Mouse (Mus musculus): ENCODE results near the gene Cadps2. TPM values are rescaled to one million over a fixed set of nuclear protein-coding genes. Genes with fewer than 3 reads are reported as not detected.

The Cadps2 gene
- 10 to 100 TPM; 79.1 to 85.6 TPM for total RNA-seq (2021)
- long read RNA-seq, experiment 1, partial matches to known transcripts, result 7 of 44 reads
- long read RNA-seq, experiment 1, other reads (novel, unspliced or antisense), result 37 of 44 reads
- long read RNA-seq, experiment 2, partial matches to known transcripts, result 7 of 33 reads
- long read RNA-seq, experiment 2, other reads (novel, unspliced or antisense), result 25 of 33 reads

DNA sequence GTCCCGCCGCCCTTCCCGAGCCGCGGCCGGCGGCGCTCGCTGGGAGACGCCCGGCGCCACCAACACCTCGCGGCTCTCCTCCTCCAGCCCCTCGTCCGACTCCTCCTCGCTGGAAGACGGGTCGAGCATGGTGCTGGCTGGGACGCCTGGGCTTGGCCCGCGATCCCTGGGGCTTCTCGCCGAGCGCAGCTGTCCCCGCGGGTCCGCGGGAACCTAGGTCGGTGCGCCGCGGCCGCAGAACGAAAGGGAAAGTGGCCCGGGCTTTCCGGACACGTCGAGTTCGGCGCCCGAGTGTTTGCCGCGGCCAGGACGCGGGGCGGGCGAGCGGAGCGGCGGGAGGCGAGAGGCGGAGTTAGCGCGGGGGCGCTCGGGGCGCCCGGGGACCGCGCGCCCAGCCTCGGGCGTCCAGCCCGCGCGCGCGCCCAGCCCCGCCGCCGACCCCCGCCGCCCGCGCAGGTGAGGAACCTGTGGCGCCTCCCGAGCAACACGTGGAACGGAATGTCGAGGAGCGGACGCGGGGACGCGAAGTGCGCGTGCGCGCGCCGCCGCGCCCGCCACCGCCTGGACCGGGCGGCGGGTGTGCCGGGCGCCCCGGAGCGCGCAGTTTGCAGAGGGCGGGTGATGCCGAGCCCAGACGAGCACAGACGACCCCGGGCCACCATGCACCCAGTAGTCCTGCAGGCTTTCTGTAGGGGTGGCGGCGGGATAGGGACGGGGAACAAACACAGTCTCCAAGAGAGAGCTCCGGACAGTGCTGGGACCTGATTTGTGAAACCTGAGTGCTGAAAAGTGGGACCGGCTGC, at the start of gene Cadps2:
Gene Cadps2, minus strand, starts transcription at position 413 of the 803 bp plus-strand sequence.
- peak; percentile 45 to 53 for DNase-seq (ENCODE audit: low spot score in 2 of 2)

DNA sequence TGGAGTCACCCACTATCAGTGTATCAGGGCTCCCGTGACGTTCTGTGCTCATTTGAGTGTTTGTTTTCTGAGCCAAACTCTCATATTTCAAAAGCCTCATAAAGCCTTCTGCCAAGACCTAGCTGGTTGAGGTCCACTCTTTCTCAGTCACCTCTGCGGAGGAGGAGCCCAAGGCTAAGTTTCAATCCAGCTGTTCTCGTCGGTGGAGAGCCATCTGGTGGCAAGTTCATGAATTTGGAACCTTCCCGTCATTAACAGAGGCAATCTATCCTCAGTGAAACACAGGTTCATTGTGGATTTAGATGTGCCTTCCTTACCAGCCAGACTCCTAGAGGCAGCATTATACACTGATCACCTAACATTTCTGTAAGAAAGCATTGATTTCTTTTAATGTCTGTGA, 47.2 kb upstream of the Cadps2 start:
- peak in 1 of 2 experiments; percentile 7 for DNase-seq (ENCODE audit: low spot score in 2 of 2)

DNA sequence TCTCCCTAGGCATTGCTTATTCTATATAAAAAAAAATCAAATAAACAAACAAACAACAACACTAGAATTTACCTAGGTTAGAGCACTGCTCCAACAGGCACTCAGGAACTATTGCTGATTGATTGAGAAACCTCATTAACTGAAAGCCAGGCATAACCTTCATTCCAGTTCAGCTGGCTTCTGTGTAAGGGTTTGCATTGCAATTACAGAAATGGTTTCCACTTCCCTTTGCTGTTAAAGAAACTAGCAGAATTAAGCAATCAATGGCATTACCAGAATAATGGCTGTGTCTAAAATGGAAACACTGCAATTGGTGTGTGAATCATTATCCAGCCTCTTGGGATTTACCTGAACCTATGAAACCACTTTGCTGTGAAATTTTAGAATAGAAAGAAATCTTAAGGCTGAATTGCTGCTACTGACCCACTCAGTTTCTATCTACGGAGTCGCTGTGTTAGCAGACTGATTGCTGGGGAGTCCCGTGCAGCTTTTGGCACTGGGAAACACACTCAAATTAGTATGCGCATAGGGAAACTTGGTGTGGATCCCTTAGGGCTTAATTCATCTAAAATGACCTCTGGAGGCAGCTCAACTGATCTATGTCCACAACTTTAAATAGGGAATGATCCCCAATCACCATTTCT, 37.7 kb upstream of the Cadps2 start:
- no peak for DNase-seq (ENCODE audit: low spot score in 2 of 2)

DNA sequence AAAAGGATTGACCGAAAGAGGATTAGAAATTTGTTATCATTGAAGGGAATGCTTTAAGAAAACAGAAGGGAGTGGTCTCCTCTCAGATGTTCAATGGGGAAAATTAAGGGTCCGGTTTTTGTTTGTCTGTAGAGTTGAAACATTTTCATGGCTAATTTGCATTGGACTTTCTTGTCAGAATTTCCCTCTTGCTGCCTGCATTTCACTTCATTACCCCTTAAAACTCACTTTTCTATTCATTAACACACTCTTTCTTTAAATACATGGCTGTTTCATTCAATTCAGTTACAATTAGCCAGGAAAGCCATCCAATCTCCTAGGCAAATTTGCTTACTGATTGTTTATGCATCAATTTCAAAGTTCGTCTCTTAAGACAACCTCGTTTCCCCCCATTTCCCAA, 37.1 kb upstream of the Cadps2 start:
- DNase-seq (ENCODE audit: low spot score in 2 of 2), result no peak

DNA sequence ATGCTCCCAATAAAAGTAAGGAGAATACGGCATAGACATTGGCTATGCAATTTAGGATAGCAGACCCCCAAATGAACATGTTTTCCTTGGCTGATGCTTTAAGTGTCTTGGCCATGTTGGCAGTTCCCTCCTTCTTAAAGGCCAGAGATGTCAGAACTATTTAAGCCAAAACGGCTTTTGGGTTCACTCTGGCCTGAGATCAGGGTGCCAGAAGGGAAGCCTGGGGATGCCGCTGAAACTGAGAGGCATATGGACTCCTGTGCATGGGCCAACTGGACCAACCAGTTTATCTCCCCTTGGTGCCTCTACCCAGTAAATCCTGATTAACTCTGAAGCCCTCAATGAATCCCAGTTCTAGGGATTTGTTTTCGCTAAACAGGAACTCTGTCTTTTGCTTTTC, 34.6 kb upstream of the Cadps2 start:
- DNase-seq (ENCODE audit: low spot score in 2 of 2), result no peak

DNA sequence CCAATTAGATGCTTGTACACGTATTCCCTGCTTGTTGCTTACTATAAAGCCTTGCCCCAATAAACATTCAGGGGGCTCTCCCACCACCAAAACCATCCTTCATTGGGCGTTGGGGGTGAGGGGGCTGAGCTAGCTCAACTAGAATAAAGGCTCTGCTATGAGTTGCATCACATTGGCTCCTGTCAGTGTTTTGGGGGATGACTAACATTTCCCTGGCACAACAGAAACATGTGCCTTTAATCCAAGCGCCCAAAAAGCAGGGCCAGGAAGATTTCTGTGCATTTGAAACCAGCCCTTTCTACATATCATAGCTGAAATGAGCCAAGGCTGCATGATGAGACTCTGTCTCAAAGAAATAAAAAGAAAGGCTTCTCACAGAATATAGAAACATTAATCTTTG, 34.0 kb upstream of the Cadps2 start:
- no peak for DNase-seq (ENCODE audit: low spot score in 2 of 2)

DNA sequence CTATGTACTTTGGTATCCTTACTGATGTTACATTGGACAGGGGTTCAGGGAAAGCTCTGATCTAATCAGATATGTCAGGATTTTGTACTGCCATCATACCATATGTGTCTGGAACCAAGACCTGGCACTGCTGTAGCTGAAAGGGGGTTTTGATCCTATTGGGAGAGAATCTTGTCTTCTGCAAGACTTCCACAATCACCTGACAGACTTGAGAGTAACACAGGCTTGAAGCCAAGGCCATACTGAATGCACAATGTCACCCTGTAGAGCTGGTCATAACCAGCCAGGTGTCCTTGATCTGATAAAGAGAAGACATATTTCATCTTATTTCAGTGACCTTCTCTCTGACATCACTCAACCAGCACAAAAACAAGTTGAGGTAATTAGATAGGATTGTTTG, 30.8 kb upstream of the Cadps2 start:
- DNase-seq (ENCODE audit: low spot score in 2 of 2), result no peak

DNA sequence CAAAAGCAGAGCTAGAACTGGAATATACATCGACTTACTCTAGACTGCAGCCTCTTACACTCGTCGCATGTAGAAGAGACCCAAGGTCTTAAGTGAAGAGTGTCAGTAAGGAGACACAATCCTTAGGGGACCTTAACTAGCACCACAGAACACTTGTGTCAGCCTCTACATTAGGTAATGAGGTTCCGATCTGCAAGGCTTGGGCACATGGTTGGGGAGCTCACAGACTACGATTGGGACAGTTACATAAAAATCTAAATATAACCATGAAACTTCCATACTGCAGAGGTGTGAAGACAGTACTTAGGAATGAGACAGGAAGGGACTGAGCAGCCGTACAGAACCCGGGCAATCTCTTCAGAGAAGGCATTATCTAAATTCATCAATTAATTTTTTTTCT, 27.1 kb upstream of the Cadps2 start:
- no peak for DNase-seq (ENCODE audit: low spot score in 2 of 2)

DNA sequence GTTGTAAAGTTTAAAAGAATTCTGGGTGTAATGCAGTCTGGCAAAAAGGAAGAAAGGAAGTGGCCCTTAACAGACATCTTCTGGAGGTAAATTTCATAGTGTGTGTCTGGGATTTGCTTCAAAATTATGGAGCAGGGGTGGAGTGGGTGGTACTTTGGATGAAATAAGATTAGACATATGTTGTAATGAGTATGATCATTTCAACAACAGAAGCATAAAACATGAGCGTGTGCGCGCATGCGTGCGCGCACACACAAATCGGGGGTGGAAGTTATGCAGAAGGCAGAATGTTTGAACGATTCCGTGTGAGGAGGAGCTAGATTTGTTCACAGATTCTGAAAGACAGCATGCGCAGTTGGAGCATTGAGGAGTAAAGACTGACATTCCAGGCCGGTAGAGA, 14.2 kb upstream of the Cadps2 start:
- DNase-seq (ENCODE audit: low spot score in 2 of 2), result peak; percentile 24 to 49

DNA sequence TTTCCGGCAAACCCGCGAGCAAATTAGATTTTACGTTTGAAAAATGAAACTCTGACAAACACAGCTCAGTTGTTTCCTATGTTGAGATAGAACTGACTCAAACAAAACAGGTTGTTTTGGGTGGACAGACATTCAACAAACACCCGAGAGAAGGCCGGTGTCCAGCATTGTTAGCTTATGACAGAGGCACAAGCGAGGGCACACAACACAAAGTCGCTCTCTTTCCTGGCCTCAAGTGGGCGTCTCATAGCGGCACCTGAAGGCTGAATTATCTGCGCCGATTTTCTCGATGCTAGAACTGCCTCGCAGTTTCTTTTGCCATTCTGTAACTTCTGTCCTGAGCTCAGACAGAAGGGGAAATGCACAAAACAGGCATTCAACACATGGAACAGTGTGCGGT, 780 bp upstream of the Cadps2 start:
- no peak for DNase-seq (ENCODE audit: low spot score in 2 of 2)

DNA sequence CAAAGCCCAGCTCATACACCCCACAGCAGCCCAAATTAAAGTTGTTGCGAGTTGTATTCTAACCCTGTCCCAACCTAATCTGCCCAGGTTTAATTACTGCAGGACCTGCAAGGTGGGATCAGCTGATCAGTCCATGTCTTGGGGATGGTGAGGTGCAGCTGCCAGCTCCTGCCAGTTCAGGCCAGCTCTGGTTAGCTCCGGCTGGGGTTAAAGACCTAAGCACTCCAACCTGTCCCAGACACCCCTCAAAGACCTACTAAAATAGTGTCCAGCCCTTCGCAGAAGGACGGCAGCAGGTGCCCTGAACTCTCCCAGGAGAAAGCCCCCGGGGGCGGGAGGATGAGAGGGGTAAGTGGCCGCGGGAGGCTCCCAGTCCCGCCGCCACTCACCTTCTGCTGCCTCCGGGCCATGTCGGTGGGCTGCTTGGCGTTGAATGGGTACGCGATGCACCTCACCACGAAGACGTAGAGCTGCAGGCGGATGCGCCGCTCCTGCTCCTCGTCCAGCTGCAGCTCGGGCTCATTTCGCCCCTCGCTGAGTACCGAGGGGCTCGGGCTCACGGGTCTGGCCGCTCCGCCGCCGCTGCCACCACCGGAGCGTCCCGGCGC, 716 bp downstream of the Cadps2 start:
- peak; percentile 9 to 22 for DNase-seq (ENCODE audit: low spot score in 2 of 2)

DNA sequence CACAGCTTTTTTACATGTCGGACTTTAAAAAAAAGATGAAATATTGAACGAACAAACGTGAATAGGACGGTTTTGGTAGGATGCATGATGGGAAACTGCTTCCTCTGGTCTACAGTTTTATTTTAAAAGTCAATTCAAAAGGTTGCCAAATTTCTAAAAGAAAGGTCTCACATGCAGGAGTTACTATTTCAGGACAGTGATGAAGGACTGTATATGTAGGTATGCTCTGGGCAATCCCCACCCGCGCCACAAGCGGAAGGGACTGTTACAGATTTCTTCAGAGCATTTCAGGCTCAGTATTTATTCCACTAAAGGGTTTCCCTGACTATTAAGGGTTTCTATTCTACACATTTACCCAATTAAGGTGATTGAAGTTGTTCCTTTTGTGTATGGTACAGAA, 1.6 kb downstream of the Cadps2 start:
- DNase-seq (ENCODE audit: low spot score in 2 of 2), result no peak

DNA sequence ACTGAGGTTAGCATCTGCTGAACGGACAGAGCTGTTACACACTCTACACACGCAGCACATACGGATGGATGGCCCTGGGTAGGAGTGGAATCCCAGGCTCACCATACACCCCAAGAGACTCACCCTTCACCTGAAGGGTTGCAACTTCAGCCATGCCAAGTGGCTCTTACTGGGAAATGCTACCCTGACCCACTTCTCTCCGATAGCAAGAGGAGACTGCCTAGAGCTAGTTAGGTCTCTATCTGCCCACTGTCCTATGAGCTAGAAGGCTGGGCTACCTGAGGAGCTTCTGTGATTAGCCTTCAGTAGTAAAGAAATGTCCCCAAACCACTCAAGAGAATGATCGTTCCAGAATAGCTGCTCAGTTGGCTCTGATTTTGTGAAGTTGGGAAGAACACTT, 2.1 kb downstream of the Cadps2 start:
- no peak for DNase-seq (ENCODE audit: low spot score in 2 of 2)

DNA sequence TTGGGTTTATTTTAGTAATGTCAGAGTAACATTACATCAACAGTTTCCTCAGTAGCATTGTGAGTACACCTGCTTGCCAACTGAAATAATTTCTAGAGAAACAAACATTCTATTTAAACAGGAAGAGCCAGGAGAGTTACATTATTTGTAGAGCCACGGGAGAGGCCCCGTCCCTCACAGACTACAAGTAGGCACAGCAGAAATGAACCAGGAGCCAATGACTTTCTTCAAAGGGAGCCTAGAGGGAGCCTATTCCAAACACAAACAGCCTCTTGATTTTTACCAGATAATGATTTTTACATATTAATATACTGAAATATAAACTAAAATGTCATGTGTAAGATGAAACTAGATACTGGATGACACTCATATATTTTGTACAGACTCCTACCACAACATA, 2.5 kb downstream of the Cadps2 start:
- DNase-seq (ENCODE audit: low spot score in 2 of 2), result no peak

DNA sequence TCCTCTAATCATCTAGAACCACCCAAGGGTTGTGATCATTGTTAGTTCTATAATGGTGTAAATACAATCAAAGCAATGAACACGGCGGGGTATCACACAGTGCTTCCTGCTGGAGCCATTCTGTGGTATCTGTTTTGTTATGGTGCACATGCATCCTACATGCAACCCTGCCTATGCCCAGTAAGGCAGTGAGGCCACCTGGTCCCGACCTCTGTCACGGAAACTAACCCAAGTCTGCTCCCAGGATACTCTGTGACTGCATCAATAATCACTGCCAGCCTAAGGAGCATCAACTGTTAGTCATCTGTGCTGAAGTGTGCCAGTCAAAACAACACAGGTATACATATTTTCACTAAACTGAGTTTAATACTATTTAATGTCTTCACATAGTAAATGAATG, 3.7 kb downstream of the Cadps2 start:
- DNase-seq (ENCODE audit: low spot score in 2 of 2), result no peak

DNA sequence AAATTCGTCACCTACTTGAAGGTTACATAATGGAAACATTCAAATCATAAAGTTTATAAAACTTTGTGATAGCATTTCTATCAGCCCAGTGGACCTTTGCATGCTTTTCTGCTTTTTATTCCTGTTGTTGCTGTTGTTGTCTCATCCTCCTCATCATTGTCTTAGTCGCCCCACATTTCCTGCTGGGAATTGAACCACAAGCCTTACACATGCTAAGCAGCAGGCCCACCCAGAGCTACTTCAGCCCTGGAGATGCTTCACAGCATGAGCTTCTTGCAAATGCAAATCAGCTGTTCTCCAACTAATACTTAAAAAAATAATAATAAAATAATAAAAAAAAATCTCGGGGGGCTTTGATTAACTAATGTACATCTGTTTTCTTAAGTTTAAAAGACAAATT, 8.5 kb downstream of the Cadps2 start:
- DNase-seq (ENCODE audit: low spot score in 2 of 2), result no peak

DNA sequence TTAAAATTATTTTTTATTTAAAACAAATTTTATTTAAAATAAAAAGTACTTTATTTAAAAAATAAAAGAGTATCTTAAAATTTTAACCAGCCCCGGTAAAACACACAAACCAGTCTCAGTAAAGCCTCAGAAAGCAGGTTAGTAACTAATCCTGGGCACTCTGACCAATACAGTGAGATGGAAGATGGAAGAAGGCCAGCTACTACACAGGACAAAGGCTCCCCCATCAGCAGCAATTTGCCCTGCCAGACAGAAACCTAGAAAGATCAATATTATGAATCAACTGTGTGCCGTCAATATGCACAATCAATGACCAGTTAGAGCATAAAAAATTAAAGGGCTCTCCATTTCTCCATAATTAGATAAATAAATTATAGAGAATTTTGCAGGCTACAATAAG, 9.9 kb downstream of the Cadps2 start:
- DNase-seq (ENCODE audit: low spot score in 2 of 2), result no peak

DNA sequence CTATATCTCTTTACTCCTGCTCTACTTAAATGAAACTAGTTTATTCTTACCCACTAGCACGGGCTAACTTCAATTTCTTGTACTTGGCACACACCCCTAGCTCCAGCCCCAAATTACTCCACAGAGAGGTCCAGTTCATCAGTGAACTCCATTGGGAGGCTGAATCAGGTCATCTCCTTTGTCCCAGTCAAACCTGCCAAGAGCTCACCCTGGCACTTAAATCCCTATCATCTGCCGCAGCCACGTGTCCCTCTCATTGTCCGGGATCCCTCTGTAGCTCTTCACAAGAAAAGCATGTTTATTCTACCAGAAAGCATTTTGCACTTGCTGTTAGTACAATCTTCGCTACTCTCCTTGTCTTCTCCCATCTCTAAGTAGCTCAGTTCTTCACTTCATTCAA, 17.4 kb downstream of the Cadps2 start:
- no peak for DNase-seq (ENCODE audit: low spot score in 2 of 2)

DNA sequence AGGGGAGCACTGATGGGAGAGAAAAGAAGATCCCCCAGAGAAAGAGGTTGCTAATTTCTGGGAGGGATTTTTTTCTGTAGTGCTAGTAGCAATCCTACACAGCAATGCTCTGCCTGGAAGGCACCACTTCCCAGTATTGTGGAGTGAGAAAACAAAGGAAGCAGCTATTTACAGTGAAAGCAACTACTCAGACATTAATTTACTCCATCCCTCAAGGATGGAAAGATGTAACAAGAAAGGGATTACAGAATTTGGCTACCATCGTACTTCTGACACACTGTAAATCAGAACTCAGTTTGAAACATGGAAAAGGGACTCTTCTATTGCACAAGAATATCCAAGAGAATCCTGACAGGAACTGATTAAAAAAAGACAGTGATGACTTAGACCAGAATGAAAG, 29.1 kb downstream of the Cadps2 start:
- no peak for DNase-seq (ENCODE audit: low spot score in 2 of 2)

DNA sequence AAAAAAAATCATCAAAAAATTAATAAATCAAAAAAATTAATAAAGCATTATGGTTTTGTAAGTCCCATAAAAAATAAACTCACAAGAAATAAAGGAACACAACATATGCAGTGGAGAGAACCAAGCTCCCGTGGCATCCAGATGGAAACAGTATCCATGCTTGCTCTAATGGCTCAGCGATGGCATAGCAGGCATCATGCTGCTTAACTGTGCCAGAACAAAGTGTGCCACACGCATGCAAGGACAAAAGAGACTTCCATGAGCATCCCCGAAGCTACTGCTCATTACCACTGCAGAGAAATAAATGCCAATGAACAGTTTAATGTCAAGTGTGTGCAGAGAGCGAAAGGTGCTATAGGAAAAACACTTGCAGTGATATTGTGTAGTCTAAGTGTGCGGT, 29.9 kb downstream of the Cadps2 start:
- no peak for DNase-seq (ENCODE audit: low spot score in 2 of 2)

DNA sequence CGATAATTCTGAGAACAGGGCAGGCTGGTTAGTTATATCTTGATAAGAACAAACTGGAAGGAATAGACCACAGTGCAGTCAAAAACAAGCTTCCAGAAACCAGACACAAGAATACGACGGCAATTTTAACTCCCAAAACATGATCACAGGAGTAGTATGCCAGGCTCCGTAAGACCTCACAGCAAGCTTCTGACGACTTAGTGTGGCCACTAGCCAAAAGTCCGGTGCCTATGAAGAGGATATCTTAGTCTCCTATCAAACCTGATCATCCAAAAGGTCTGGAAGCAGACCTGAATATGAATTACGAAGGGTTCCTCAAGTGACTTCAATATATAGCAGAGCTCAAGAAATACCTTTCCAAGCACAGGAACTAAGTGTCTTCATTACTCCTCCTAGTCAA, 33.9 kb downstream of the Cadps2 start:
- no peak for DNase-seq (ENCODE audit: low spot score in 2 of 2)

DNA sequence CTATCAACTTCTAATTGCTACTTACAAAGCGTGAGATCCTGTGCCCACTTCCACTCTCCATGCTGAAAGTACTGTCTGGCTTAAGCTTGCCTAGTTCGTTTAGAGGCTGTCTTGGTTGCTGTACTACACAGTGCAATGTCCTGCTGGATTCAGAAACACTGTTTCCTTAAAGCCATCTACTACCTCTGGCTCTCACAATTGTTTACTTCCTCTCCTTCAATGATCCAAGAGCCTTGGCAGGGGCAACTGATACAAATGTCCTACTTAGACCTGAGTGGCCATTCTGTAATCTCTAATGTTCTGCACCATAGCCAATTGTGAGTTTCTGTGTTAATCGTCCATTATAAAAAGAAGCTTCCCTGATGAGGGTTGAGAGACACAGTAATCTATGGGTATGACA, 47.4 kb downstream of the Cadps2 start:
- no peak for DNase-seq (ENCODE audit: low spot score in 2 of 2)
